Mouse (Mus musculus) stomach, embryonic 15.5 days (tissue): ENCODE results near the gene Slc9a6. TPM values are rescaled to one million over a fixed set of nuclear protein-coding genes. Genes with fewer than 3 reads are reported as not detected.

Experiments used
- ATAC-seq: fragments of 200-750 bp; cut with Nextera tagmentation; 2 replicates; pipeline ENCODE4 v1.8.0; 2017; ENCODE audit warnings: low read depth, moderate number of reproducible peaks, moderate TSS enrichment; ENCODE audit not compliant: insufficient read depth, low FRiP score
- H3K27ac ChIP-seq: fragments of 300-500 bp; sonication (generic); 2 replicates; pipeline ENCODE4 v1.5.1; 2015; ENCODE audit warnings: mild to moderate bottlenecking, inconsistent platforms
- H3K27me3 ChIP-seq: fragments of 300-500 bp; sonication (generic); replicated peaks from 2 replicates; pipeline ENCODE4 v1.6.1; 2015; ENCODE audit warnings: inconsistent platforms
- H3K36me3 ChIP-seq: fragments of 300-500 bp; sonication (generic); 2 replicates; pipeline ENCODE4 v1.6.1; 2015; ENCODE audit warnings: inconsistent platforms
- H3K4me1 ChIP-seq: fragments of 300-500 bp; sonication (generic); 2 replicates; pipeline ENCODE4 v1.6.1; 2015; ENCODE audit warnings: inconsistent platforms
- H3K4me2 ChIP-seq: fragments of 300-500 bp; sonication (generic); 2 replicates; pipeline ENCODE4 v1.6.1; 2015; ENCODE audit warnings: mild to moderate bottlenecking, inconsistent platforms
- H3K4me3 ChIP-seq: fragments of 300-500 bp; sonication (generic); replicated peaks from 2 replicates; pipeline ENCODE4 v1.5.1; 2015; ENCODE audit warnings: inconsistent platforms
- H3K9ac ChIP-seq: fragments of 300-500 bp; sonication (generic); 2 replicates; pipeline ENCODE4 v1.6.1; 2015; ENCODE audit warnings: inconsistent platforms
- H3K9me3 ChIP-seq: fragments of 300-500 bp; sonication (generic); 2 replicates; pipeline ENCODE4 v1.6.1; 2016; ENCODE audit warnings: inconsistent platforms
- WGBS: fragments of 180-500 bp; shearing (Covaris S2); methylation state at CpG from one replicate; pipeline ENCODE4 v1.1.7; 2015; 5-methylcytosine and 5-hydroxymethylcytosine counted together
- polyA plus RNA-seq: library from polyadenylated mRNA; unstranded; fragments of >200 nt; fragmentation: Nextera tagmentation; extraction: Ambion mirVana; gene quantifications from 2 replicates; pipeline ENCODE4 v1.2.1, GENCODE M21; 2015

The Slc9a6 gene
- polyA plus RNA-seq, 1 experiment from 2014 or later: 12.0 TPM

DNA sequence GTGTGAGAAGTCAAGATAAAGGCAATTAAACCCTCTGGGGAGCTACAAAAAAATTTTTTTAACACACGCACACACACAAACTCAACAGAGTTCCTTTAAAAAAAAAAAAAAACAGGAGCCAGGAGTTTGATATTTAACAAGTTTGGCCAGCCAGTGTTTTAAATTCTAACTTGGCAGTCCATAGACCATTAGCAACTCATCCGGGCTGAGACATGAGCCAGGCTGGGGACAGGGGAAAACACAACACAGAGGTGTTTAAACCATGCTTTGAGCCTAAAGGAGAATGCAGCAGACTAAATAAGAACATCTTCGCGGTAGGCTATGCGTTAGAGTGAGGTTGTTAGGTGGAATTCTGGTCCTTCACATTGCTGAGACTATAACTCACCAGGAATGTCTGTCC, 58.5 kb downstream of the Slc9a6 start:
- Histone ChIP-seq H3K27ac (no peak overlapping the region), H3K36me3 (no peaks in the 10 kb centered on the region), H3K27me3 (no peaks in the 10 kb centered on the region), H3K4me3 (no peak overlapping the region), H3K4me1 (no peaks in the 10 kb centered on the region), H3K9ac (no peak overlapping the region), H3K4me2 (no peak overlapping the region), H3K9me3 (no peaks in the 10 kb centered on the region)
- WGBS: 78% methylated on average over 5 of the region's 5 CpGs
- no peak for ATAC-seq

- no peak overlapping the region for H3K4me3 ChIP-seq
- no peak for ATAC-seq
- no peaks in the 10 kb centered on the region for H3K4me1 ChIP-seq
- H3K27ac ChIP-seq: no peak overlapping the region
- no peaks in the 10 kb centered on the region for H3K27me3 ChIP-seq
- no peaks in the 10 kb centered on the region for H3K9me3 ChIP-seq
- H3K9ac ChIP-seq: no peak overlapping the region
- H3K4me2 ChIP-seq: no peak overlapping the region
- no peaks in the 10 kb centered on the region for H3K36me3 ChIP-seq
- WGBS: 83% methylated on average over 3 of the region's 3 CpGs
These were observed 58.9 kb downstream of the Slc9a6 start for GRCm38 (mm10) chrX:56668501-56668900.

- no peaks in the 10 kb centered on the region for H3K36me3 ChIP-seq
These were observed 66.0 kb downstream of the Slc9a6 start for GRCm38 (mm10) chrX:56675556-56675955.

GRCm38 (mm10) chrX:56677736-56678135, 68.2 kb downstream of the Slc9a6 start:
- H3K4me1 ChIP-seq: no peaks in the 10 kb centered on the region
- no peak overlapping the region for H3K4me2 ChIP-seq
- H3K4me3 ChIP-seq: no peak overlapping the region
- WGBS: 79% methylated on average over 6 of the region's 6 CpGs
- H3K9me3 ChIP-seq: no peaks in the 10 kb centered on the region
- H3K9ac ChIP-seq: no peak overlapping the region
- H3K27ac ChIP-seq: no peak overlapping the region
- H3K27me3 ChIP-seq: no peaks in the 10 kb centered on the region
- ATAC-seq: no peak
- no peaks in the 10 kb centered on the region for H3K36me3 ChIP-seq

More at GRCm38 (mm10) chrX:56675556-56675955, 66.0 kb downstream of the Slc9a6 start:
- Histone ChIP-seq H3K9me3 (no peaks in the 10 kb centered on the region), H3K4me1 (no peaks in the 10 kb centered on the region), H3K27me3 (no peaks in the 10 kb centered on the region), H3K4me3 (no peak overlapping the region), H3K27ac (no peak overlapping the region), H3K4me2 (no peak overlapping the region), H3K9ac (no peak overlapping the region)
- ATAC-seq: no peak
- WGBS: 78% methylated on average over 6 of the region's 6 CpGs

DNA sequence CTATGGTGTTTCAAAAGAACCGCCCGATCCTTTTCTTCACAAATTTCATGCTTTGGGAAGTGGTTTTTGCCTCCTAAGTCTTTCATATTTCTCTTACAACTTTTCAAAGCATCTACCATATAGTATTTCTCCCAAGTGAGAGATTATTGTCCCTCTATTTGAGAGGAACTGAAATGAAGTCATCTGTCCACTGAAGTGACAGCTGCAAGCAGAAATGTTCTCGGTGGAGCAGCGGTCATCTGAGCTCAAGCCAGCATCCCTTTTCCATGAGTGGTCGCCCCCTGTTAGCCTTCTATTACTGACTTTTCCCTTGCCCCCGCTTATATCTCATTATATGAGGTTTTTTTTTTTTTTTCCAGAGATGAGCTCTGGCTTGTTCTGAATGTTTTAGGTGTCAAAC, 69.5 kb downstream of the Slc9a6 start:
- Histone ChIP-seq H3K27me3 (no peaks in the 10 kb centered on the region), H3K9ac (no peak overlapping the region), H3K9me3 (no peaks in the 10 kb centered on the region), H3K27ac (no peak overlapping the region), H3K36me3 (no peaks in the 10 kb centered on the region), H3K4me2 (no peak overlapping the region), H3K4me3 (no peak overlapping the region), H3K4me1 (no peaks in the 10 kb centered on the region)
- WGBS: 76% methylated on average over 6 of the region's 6 CpGs
- no peak for ATAC-seq

DNA sequence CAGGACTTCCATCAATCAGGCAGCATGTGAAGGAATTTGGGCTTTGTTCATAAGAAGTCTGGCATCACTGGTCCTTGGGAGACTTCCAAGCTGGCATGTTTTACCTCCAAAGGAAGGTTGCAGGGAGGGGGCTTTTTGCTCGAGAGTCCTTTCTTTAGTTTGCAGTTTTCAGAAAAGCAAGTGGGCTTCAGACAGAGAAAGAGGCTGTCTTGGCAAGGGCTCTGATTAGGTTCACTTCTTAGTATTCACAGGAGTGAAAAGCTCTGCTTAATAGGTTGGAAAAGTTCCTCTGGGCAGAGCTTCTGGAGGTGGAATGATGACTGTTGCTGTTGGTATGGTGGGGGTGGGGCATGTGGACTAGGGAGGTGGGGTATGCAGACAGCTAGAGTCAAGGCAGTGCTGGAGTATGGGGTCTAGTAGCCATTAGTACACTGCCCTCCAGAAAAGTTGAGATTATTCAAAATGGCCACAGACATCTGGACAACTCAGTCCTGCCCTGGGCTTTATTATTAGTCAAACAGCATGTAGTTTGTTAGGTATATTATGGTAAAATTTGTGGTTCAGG, 72.7 kb downstream of the Slc9a6 start:
- no peak for ATAC-seq
- Histone ChIP-seq H3K4me2 (no peak overlapping the region), H3K4me1 (no peaks in the 10 kb centered on the region), H3K9ac (no peak overlapping the region), H3K9me3 (no peaks in the 10 kb centered on the region), H3K4me3 (no peak overlapping the region), H3K27me3 (no peaks in the 10 kb centered on the region), H3K27ac (no peak overlapping the region), H3K36me3 (no peaks in the 10 kb centered on the region)
- WGBS: 74% methylated on average over 1 of the region's 1 CpGs

- H3K27ac ChIP-seq: no peak overlapping the region
These were observed 74.0 kb downstream of the Slc9a6 start for GRCm38 (mm10) chrX:56683521-56683920.

DNA sequence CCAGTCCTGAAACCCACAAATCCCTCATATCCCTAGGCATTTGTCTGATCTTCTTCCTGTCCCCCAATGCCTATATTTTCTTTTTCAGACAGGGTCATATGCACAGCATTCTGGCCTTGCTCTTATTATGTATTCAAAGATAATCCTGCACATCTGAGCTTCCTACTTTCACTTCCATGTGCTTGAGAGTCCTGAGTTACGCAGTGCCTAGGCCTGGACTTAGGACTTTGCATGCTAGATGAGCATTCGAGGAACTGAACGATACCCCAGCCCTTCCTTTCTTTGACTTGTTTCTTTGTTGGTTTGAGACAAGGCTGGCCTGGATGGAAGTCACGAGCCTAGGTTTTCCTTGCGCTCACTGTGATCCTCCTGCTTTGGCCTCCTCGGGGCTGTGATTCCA, 83.0 kb downstream of the Slc9a6 start:
- Histone ChIP-seq H3K27ac (no peak overlapping the region), H3K4me3 (no peak overlapping the region), H3K27me3 (no peaks in the 10 kb centered on the region), H3K36me3 (no peaks in the 10 kb centered on the region), H3K4me1 (no peaks in the 10 kb centered on the region), H3K9me3 (no peaks in the 10 kb centered on the region), H3K9ac (no peak overlapping the region), H3K4me2 (no peak overlapping the region)
- ATAC-seq: no peak
- WGBS: 78% methylated on average over 6 of the region's 6 CpGs

More at GRCm38 (mm10) chrX:56683521-56683920, 74.0 kb downstream of the Slc9a6 start:
- H3K4me2 ChIP-seq: no peak overlapping the region
- no peaks in the 10 kb centered on the region for H3K4me1 ChIP-seq
- 80% methylated on average over 10 of the region's 10 CpGs for WGBS
- no peak for ATAC-seq
- no peak overlapping the region for H3K9ac ChIP-seq
- no peak overlapping the region for H3K4me3 ChIP-seq
- H3K36me3 ChIP-seq: no peaks in the 10 kb centered on the region
- H3K27me3 ChIP-seq: no peaks in the 10 kb centered on the region
- no peaks in the 10 kb centered on the region for H3K9me3 ChIP-seq

DNA sequence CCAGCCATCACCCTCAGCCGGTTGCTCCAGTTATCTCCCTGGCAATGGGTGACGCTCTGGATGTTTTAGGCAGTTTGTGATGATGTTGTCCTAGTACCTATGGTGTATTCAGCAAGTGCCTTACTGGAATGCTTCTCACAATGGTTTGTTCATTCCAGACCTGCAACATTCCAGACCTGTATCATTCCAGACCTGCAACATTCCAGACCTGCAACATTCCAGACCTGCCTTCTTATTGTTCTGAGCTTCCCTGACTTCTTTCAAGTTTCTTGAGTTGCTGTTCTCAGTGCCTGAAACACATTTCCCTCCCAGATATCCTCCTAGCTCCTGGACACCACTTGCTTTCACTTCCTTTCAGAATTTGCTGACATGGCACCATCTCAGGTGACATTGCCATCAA, 85.0 kb downstream of the Slc9a6 start:
- no peaks in the 10 kb centered on the region for H3K27me3 ChIP-seq
- no peaks in the 10 kb centered on the region for H3K4me1 ChIP-seq
- no peak overlapping the region for H3K4me3 ChIP-seq
- H3K4me2 ChIP-seq: no peak overlapping the region
- no peak overlapping the region for H3K27ac ChIP-seq
- no peaks in the 10 kb centered on the region for H3K36me3 ChIP-seq
- ATAC-seq: no peak
- 77% methylated on average over 2 of the region's 2 CpGs for WGBS
- no peaks in the 10 kb centered on the region for H3K9me3 ChIP-seq
- no peak overlapping the region for H3K9ac ChIP-seq

GRCm38 (mm10) chrX:56697199-56697780, 87.7 kb downstream of the Slc9a6 start:
- 75% methylated on average over 6 of the region's 6 CpGs for WGBS
- H3K9ac ChIP-seq: no peak overlapping the region
- H3K4me3 ChIP-seq: no peak overlapping the region
- H3K27ac ChIP-seq: no peak overlapping the region
- H3K4me1 ChIP-seq: no peaks in the 10 kb centered on the region
- no peaks in the 10 kb centered on the region for H3K27me3 ChIP-seq
- ATAC-seq: no peak
- no peak overlapping the region for H3K4me2 ChIP-seq
- no peaks in the 10 kb centered on the region for H3K9me3 ChIP-seq
- no peaks in the 10 kb centered on the region for H3K36me3 ChIP-seq

- H3K4me2 ChIP-seq: no peak overlapping the region
- WGBS: 74% methylated on average over 4 of the region's 4 CpGs
- no peak overlapping the region for H3K9ac ChIP-seq
- no peaks in the 10 kb centered on the region for H3K36me3 ChIP-seq
- H3K9me3 ChIP-seq: no peaks in the 10 kb centered on the region
- ATAC-seq: no peak
- H3K27ac ChIP-seq: no peak overlapping the region
- H3K4me1 ChIP-seq: no peaks in the 10 kb centered on the region
- no peaks in the 10 kb centered on the region for H3K27me3 ChIP-seq
- no peak overlapping the region for H3K4me3 ChIP-seq
These were observed 88.3 kb downstream of the Slc9a6 start for GRCm38 (mm10) chrX:56697886-56698285.

DNA sequence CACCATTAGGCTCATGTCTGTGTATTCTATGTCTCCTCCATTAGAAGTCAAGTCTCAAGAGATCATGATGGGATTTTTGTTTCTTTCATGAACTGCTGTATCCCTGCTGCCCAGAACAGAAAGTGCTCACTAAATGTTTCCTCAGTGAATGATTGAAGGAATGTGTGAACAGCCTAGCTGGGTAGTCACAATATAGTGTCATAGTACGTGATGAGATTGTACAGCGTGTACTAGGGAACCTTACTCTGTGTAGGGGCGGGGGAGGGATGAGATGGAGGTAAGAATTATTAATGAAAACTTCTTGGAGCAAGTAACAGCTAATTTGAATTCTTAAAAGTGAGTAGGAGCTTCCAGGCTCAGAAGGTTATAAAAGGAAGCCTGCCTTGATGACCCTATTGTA, 91.7 kb downstream of the Slc9a6 start:
- Histone ChIP-seq H3K9ac (no peak overlapping the region), H3K9me3 (no peaks in the 10 kb centered on the region), H3K4me1 (no peaks in the 10 kb centered on the region), H3K36me3 (no peaks in the 10 kb centered on the region), H3K4me2 (no peak overlapping the region), H3K4me3 (no peak overlapping the region), H3K27me3 (no peaks in the 10 kb centered on the region), H3K27ac (no peak overlapping the region)
- 73% methylated on average over 3 of the region's 3 CpGs for WGBS
- no peak for ATAC-seq
